Mouse (Mus musculus) limb, embryonic 12.5 days (tissue): ENCODE data around the gene Rimkla. TPM values are rescaled to one million over a fixed set of nuclear protein-coding genes. Genes with fewer than 3 reads are reported as not detected.
A peak's percentile ranks its signal among the peaks of the same experiment; 100 is the strongest.

Source experiments
- ATAC-seq: fragments of 200-750 bp; cut with Nextera tagmentation; 2 replicates; pipeline ENCODE4 v1.8.0; 2017; ENCODE audit warnings: low read depth, moderate TSS enrichment; ENCODE audit not compliant: insufficient number of reproducible peaks, insufficient read depth, low FRiP score, low TSS enrichment
- H3K27ac ChIP-seq: fragments of 300-500 bp; sonication (generic); 2 replicates; pipeline ENCODE4 v1.5.1; 2016; ENCODE audit warnings: mild to moderate bottlenecking, moderate library complexity
- H3K27me3 ChIP-seq: fragments of 300-500 bp; sonication (generic); 2 replicates; pipeline ENCODE4 v1.6.1; 2016; ENCODE audit warnings: mild to moderate bottlenecking, moderate library complexity
- H3K36me3 ChIP-seq: fragments of 300-500 bp; sonication (generic); 2 replicates; pipeline ENCODE4 v1.6.1; 2016; ENCODE audit warnings: mild to moderate bottlenecking, moderate library complexity
- H3K4me1 ChIP-seq: fragments of 300-500 bp; sonication (generic); replicated peaks from 2 replicates; pipeline ENCODE4 v1.6.1; 2016
- H3K4me2 ChIP-seq: fragments of 300-500 bp; sonication (generic); 2 replicates; pipeline ENCODE4 v1.6.1; 2016; ENCODE audit warnings: mild to moderate bottlenecking, moderate library complexity
- H3K4me3 ChIP-seq: fragments of 300-500 bp; sonication (generic); replicated peaks from 2 replicates; pipeline ENCODE4 v1.5.1; 2016; ENCODE audit warnings: mild to moderate bottlenecking
- H3K9ac ChIP-seq: fragments of 300-500 bp; sonication (generic); replicated peaks from 2 replicates; pipeline ENCODE4 v1.6.1; 2016; ENCODE audit warnings: mild to moderate bottlenecking, moderate library complexity
- H3K9me3 ChIP-seq: fragments of 300-500 bp; sonication (generic); 2 replicates; pipeline ENCODE4 v1.6.1; 2016; ENCODE audit warnings: mild to moderate bottlenecking, moderate library complexity
- WGBS: fragments of 180-500 bp; shearing (Covaris S2); methylation state at CpG from one replicate; pipeline ENCODE4 v1.1.7; 2016; 5-methylcytosine and 5-hydroxymethylcytosine counted together
- polyA plus RNA-seq: library from polyadenylated mRNA; unstranded; fragments of >200 nt; fragmentation: Nextera tagmentation; extraction: Ambion mirVana; gene quantifications from 2 replicates; pipeline ENCODE4 v1.2.1, GENCODE M21; 2016

Rimkla gene
- polyA plus RNA-seq, 1 experiment from 2014 or later, result 1.0 TPM

DNA sequence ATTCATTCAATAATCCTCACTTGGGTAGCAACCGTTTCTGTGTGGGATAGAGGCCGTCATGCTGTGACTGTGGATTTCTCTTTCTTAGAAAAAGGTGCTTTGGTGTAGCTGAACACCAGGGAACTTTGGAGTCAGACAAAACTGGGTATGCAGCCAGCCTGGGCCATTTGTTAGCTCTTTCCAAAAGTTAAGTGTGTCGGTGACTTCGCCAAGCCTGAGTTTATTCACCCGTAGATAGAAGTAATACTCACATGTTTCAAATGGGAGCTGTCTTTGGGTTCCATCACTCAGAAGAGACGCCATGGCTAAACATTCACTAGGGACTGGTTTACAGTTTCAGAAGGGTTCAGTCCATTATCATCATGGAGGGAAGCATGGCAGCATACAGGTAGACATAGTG, 45.2 kb downstream of the Rimkla start:
- H3K9ac ChIP-seq, result no peak overlapping the region
- H3K4me2 ChIP-seq, result no peak overlapping the region
- no peaks in the 10 kb centered on the region for H3K9me3 ChIP-seq
- ATAC-seq, result no peak
- H3K27ac ChIP-seq, result no peak overlapping the region
- H3K4me1 ChIP-seq, result peaks cover 5% of the 10 kb centered on the region; the same call in 1 of the 2 replicates
- 90% methylated on average over 6 of the region's 6 CpGs for WGBS
- no peaks in the 10 kb centered on the region for H3K36me3 ChIP-seq
- no peak overlapping the region for H3K4me3 ChIP-seq
- H3K27me3 ChIP-seq, result no peaks in the 10 kb centered on the region

DNA sequence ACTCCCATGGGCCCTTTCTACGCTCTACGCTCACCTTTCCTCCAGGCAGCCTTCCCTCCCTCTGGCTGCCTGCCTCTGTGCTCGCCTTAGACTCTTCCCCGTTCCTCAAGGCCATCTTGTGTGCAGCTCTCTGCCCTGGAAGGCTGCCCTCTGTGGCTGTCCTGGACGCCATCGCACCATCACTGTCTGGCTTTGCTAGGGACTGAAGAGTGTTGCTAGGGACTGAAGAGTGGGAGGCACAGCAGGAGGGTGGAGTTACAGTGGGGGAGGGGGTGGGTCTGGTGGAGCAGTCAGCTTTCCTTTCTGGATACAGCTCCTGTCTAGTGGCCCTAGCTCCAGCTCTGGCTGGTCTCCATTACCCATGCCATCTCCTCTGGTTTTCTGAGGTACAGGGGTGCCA, 49.9 kb downstream of the Rimkla start:
- Histone ChIP-seq H3K4me1 (peaks cover 5% of the 10 kb centered on the region; the same call in 1 of the 2 replicates), H3K27me3 (no peaks in the 10 kb centered on the region), H3K27ac (no peak overlapping the region), H3K4me3 (no peak overlapping the region), H3K4me2 (no peak overlapping the region), H3K36me3 (no peaks in the 10 kb centered on the region), H3K9me3 (peaks cover 6% of the 10 kb centered on the region; the same call in 1 of the 2 replicates), H3K9ac (no peak overlapping the region)
- 42% methylated on average over 6 of the region's 6 CpGs for WGBS
- no peak for ATAC-seq

DNA sequence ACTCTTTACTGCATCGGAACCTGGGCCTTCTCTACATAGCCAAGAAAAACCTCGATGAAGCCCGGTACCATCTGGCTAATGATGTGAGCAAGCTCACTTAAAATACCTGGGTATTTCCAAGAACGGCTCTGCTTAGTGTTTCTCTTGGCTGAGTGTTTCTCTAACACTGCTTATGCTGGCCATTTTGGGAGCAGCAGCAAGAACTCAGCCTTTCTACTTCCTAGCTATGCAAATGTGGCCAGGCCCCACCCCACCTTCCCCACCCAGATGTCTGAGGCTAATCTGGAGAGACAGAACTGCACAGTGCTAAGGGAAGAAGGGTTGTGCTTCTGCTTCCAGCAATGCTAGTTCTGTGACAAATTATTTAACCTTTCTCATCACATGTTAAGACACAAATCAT, 50.6 kb downstream of the Rimkla start:
- WGBS, result 94% methylated on average over 4 of the region's 4 CpGs
- Histone ChIP-seq H3K4me1 (peaks cover 5% of the 10 kb centered on the region; the same call in 1 of the 2 replicates), H3K9me3 (peaks cover 6% of the 10 kb centered on the region; the same call in 1 of the 2 replicates)

DNA sequence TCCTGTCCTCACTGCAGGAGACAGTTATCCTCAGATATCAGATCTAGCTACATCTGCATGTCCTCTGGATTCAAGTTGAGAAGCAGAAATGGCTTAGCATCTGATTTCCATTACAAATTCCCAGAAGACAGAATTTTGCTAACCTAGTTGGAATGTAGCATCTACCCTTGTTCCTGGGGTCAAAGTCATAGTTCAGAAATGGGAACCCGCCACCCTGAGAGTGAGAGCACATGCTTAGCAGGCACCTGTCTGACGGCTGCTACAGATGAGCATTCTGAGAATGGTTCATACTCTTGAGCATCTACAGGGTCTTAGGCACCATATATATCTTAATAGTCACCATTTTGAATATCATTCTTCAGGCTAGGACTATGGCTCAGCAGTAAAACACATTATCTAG, 54.5 kb downstream of the Rimkla start:
- WGBS, result 92% methylated on average over 2 of the region's 2 CpGs

More for the DNA sequence above, 50.6 kb downstream of the Rimkla start:
- Histone ChIP-seq H3K27me3 (no peaks in the 10 kb centered on the region), H3K9ac (no peak overlapping the region), H3K4me2 (no peak overlapping the region), H3K36me3 (no peaks in the 10 kb centered on the region), H3K4me3 (no peak overlapping the region), H3K27ac (no peak overlapping the region)
- no peak for ATAC-seq

DNA sequence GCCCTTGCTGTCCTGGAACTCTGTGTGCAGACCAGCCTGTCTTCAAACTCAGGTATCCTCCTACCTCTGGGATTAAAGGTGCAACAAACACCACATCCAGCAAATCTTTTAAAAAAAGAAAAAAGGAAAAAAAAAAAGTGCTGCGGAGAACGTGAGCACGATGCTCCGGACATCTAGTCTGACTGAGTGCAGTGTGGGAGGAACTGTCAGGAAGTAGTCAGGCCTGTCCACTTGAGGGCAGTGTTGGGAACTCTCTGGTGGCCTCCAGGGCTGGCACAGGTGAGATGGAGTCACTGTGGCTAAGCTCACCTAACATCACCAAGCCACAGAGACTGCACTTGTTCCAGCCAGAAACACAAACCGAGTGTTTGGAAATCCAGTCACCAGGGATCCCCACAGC, 61.8 kb downstream of the Rimkla start:
- 30% methylated on average over 5 of the region's 5 CpGs for WGBS
- no peak overlapping the region for H3K9ac ChIP-seq
- ATAC-seq, result no peak; the same call in 1 of the 2 replicates
- H3K27me3 ChIP-seq, result no peaks in the 10 kb centered on the region
- no peaks in the 10 kb centered on the region for H3K4me1 ChIP-seq
- H3K9me3 ChIP-seq, result peaks cover 3% of the 10 kb centered on the region; the same call in 1 of the 2 replicates
- no peaks in the 10 kb centered on the region for H3K36me3 ChIP-seq
- H3K4me3 ChIP-seq, result no peak overlapping the region
- no peak overlapping the region for H3K27ac ChIP-seq
- H3K4me2 ChIP-seq, result no peak overlapping the region

More for the DNA sequence above, 54.5 kb downstream of the Rimkla start:
- ATAC-seq, result no peak
- Histone ChIP-seq H3K4me1 (peaks cover 5% of the 10 kb centered on the region; the same call in 1 of the 2 replicates), H3K27ac (no peak overlapping the region), H3K4me2 (no peak overlapping the region), H3K4me3 (no peak overlapping the region), H3K27me3 (no peaks in the 10 kb centered on the region), H3K9me3 (peaks cover 14% of the 10 kb centered on the region; the same call in 1 of the 2 replicates), H3K9ac (no peak overlapping the region), H3K36me3 (no peaks in the 10 kb centered on the region)

GRCm38 (mm10) chr4:119427680-119428079, 64.7 kb downstream of the Rimkla start:
- Histone ChIP-seq H3K27me3 (no peaks in the 10 kb centered on the region), H3K4me3 (no peak overlapping the region), H3K36me3 (no peaks in the 10 kb centered on the region), H3K4me2 (no peak overlapping the region), H3K9ac (no peak overlapping the region), H3K9me3 (no peaks in the 10 kb centered on the region), H3K4me1 (peaks cover 9% of the 10 kb centered on the region; the same call in 1 of the 2 replicates), H3K27ac (no peak overlapping the region)
- ATAC-seq, result no peak
- WGBS, result 51% methylated on average over 2 of the region's 2 CpGs

DNA sequence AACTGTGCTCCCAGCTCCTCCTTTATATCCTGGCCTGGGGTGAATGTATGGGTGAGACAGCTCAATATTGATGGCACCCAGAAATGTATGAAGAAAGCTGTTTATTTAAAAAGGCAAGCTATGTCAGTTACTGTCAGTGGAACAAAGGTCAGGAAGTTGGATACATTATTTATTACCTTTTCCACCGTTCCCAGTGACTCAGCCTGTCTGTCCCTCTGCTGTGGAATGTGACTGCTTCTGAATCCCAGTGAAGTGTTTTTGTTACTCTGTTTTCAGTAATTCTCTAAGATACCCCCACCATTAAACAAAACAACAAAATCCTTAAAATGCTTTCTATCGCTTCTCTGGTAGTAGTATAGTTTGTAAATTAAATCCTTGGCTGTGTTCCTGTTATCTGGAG, 66.8 kb downstream of the Rimkla start:
- Histone ChIP-seq H3K9me3 (no peaks in the 10 kb centered on the region), H3K4me3 (no peak overlapping the region), H3K27me3 (no peaks in the 10 kb centered on the region), H3K36me3 (no peaks in the 10 kb centered on the region), H3K27ac (no peak overlapping the region), H3K4me2 (no peak overlapping the region), H3K9ac (no peak overlapping the region), H3K4me1 (peaks cover 20% of the 10 kb centered on the region)
- 55% methylated on average over 2 of the region's 2 CpGs for WGBS
- ATAC-seq, result no peak

DNA sequence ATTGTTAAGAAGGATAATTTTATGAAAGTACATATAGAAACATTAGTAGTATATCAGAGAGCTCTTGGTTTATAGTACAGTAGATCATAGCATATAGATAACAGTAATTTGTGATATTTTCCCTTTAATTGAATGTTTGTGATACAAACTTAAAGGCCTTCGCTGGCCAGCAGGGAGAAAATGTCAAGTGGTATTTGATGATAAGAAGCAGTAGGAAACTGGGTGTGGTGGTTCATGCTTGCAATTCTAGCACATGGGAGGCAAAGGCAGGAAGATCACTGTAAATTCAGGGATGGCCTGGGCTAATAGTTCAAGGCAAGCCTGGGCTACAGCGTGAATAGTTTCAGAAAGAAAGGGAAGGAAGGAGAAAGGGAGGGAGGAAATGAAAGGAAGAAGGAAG, 67.4 kb downstream of the Rimkla start:
- H3K4me1 ChIP-seq, result peaks cover 20% of the 10 kb centered on the region
- no peaks in the 10 kb centered on the region for H3K9me3 ChIP-seq
- no peak overlapping the region for H3K27ac ChIP-seq
- WGBS, result 88% methylated on average over 2 of the region's 2 CpGs
- no peak overlapping the region for H3K4me2 ChIP-seq
- H3K4me3 ChIP-seq, result no peak overlapping the region
- H3K27me3 ChIP-seq, result no peaks in the 10 kb centered on the region
- H3K9ac ChIP-seq, result no peak overlapping the region
- no peaks in the 10 kb centered on the region for H3K36me3 ChIP-seq
- no peak for ATAC-seq

DNA sequence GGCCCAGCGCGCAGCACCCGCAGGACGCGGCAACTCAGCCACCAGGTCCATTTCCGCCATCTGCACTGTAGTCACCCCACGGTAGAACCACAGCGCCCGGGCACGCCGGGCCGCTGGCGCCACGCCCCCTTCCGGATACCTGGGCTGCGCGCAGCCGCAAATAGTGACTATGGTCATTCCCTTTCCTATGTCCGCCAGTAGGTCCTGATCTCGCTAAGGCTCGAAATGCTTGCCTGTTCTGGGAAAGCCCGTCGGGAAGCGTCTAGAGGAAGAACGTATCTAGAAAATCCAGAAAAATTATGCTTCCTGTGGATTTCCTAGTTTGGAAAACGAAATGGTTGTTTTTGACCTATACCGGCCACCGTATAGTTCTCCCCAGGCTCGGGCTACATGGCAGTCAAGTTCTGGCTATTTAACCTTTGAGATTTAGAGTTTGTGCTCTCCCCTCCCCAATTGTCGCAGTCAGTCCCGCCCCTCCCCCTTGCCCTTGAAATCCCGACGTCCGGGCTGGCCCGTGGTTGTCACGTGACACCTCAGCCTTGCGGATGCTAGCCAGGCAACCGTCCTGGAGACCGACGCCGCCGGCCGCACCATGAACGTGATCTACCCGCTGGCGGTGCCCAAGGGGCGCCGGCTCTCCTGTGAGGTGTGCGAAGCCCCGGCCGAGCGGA, 70.0 kb downstream of the Rimkla start, which contains the start of the genes Ppcs and Zmynd12:
Ppcs (minus strand) TSS at position 127 of the 671 bp plus-strand sequence.
Zmynd12 (plus strand) TSS at position 521 of the 671 bp plus-strand sequence.
- Histone ChIP-seq H3K27me3 (no peaks in the 10 kb centered on the region), H3K9me3 (no peaks in the 10 kb centered on the region), H3K4me2 (peak within 1 kb of the TSS; percentile 82), H3K4me3 (peak within 1 kb of the TSS; percentile 72), H3K36me3 (peaks cover 14% of the 10 kb centered on the region), H3K9ac (peak within 1 kb of the TSS; percentile 83), H3K27ac (peak within 1 kb of the TSS; percentile 89), H3K4me1 (peaks cover 20% of the 10 kb centered on the region)
- peak; percentile 92 for ATAC-seq
- under 1% methylated on average over 52 of the region's 52 CpGs for whole genome bisulfite sequencing

- peaks cover 20% of the 10 kb centered on the region for H3K4me1 ChIP-seq
- H3K4me2 ChIP-seq, result peak overlapping the region; percentile 82
- H3K9me3 ChIP-seq, result no peaks in the 10 kb centered on the region
- peak; percentile 71 for ATAC-seq
- H3K27me3 ChIP-seq, result no peaks in the 10 kb centered on the region
- H3K27ac ChIP-seq, result peak overlapping the region; percentile 89
- peaks cover 14% of the 10 kb centered on the region for H3K36me3 ChIP-seq
- peak overlapping the region; percentile 72 for H3K4me3 ChIP-seq
- peak overlapping the region; percentile 83 for H3K9ac ChIP-seq
- WGBS, result under 1% methylated on average over 31 of the region's 31 CpGs
Measured at GRCm38 (mm10) chr4:119421921-119422293, 70.5 kb downstream of the Rimkla start.

DNA sequence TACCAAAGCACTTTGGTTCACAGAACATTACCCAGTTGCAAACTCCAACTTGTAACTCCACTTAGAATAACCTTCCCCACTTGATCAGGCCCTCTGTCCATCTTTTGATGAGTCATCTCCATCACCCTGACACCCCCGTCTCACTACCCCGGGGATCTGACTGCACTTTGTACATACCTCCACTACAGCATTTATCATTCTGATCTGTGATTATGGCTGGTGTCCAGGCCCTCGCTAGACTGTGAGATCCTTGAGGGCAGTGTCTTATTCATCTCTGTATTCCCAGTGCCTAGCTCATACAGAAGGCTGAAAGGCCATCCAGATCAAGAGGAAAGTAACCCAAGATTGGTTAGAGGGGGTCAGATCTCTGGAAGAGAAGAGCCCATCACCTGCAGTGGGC, 71.2 kb downstream of the Rimkla start:
- H3K4me2 ChIP-seq, result peak overlapping the region; percentile 82
- H3K9me3 ChIP-seq, result no peaks in the 10 kb centered on the region
- peaks cover 14% of the 10 kb centered on the region for H3K36me3 ChIP-seq
- no peak overlapping the region for H3K27ac ChIP-seq
- 61% methylated on average over 3 of the region's 3 CpGs for WGBS
- peak overlapping the region; percentile 83 for H3K9ac ChIP-seq
- ATAC-seq, result no peak
- peak overlapping the region; percentile 72 for H3K4me3 ChIP-seq
- peaks cover 20% of the 10 kb centered on the region for H3K4me1 ChIP-seq
- no peaks in the 10 kb centered on the region for H3K27me3 ChIP-seq
